Mouse (Mus musculus): ENCODE results near the gene Garem2. TPM values are rescaled to one million over a fixed set of nuclear protein-coding genes. Genes with fewer than 3 reads are reported as not detected.

The Garem2 gene
- polyA plus RNA-seq, 1 experiment = not detected

DNA sequence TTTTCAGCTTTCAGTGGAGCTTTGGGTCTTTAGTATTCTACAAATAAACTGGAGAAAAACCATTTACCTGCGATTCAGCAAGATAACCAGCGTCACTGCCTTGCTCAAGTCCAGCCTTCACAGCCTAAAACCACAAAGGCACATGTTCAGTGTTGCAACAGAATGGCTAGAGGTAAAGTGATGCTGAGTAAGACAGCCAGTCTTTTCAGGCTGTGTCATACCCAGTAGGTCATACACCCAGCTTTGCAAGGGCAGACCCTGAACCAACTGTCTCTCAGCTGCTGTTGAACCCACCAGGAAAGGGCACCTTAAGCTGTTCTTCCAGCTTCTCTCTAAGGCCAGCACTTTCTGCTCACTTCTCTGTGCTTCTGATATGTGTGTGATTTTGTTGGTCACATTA, 27.2 kb downstream of the Garem2 start:
- Histone ChIP-seq H3K4me1 (ENCODE audit: control insufficient read depth) (no peaks in the 10 kb centered on the region), H3K36me3 (ENCODE audit: control insufficient read depth) (peaks cover 93% of the 10 kb centered on the region), H3K27me3 (ENCODE audit: control insufficient read depth) (no peaks in the 10 kb centered on the region), H3K9me3 (ENCODE audit: control insufficient read depth, low read length) (no peaks in the 10 kb centered on the region), H3K4me3 (replicated peaks) (no peak overlapping the region)
- TF ChIP-seq GATA1 (IDR thresholded peaks at IDR 0.05; ENCODE audit: low read length) = no peak
- TF ChIP-seq TAL1 (IDR thresholded peaks at IDR 0.05; ENCODE audit: low read length) = no peak

DNA sequence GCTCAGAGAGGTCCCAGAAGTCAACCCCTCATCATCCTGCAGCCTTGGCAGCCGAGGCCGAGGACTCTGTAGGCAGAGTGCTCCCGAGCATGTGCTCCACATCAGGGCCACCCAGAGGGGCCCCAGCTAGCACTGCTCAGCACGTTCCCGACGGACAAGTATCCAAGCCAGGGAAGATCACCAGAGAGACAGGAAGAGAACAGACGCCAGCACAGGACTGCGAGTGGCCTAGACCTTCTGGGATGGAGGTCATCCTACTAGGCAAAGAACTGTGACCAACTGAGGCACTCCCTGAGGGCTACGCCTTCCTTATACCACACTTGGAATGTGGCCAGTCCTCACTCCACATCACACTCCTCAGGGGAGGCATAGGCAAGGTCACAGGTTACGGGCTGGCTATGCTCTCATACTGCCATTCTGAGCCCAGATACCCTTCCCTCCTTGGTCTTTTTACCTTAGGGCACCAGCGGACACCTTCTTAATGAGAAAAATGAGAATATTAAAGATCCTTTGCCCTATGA, 30.8 kb downstream of the Garem2 start:
- Histone ChIP-seq H3K4me3 (replicated peaks) (no peak overlapping the region), H3K4me1 (ENCODE audit: control insufficient read depth) (no peaks in the 10 kb centered on the region), H3K36me3 (ENCODE audit: control insufficient read depth) (peaks cover 92% of the 10 kb centered on the region), H3K27me3 (ENCODE audit: control insufficient read depth) (no peaks in the 10 kb centered on the region), H3K9me3 (ENCODE audit: control insufficient read depth, low read length) (no peaks in the 10 kb centered on the region)
- no peak for TF ChIP-seq TAL1 (IDR thresholded peaks at IDR 0.05; ENCODE audit: low read length)
- no peak for TF ChIP-seq GATA1 (IDR thresholded peaks at IDR 0.05; ENCODE audit: low read length)

DNA sequence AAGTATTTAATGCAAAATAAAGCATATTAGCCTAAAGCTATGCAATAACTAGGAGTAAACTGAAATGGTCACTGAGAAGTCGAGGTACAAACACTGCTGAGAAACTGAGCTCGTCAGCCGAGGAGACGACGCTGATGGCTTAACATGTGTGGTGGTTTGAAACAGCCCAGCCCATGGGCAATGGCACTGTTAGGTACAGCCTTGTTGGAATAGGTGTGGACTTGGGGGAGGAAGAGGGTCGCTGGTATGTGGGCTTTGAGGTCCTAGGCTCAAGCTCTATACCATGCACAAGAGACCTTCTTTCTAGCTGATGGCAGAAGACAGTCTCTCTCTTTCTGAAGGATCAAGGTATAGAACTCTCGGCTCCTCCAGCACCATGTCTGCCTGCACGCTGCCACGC, 32.3 kb downstream of the Garem2 start:
- H3K4me1 ChIP-seq (ENCODE audit: control insufficient read depth) = no peaks in the 10 kb centered on the region
- no peak overlapping the region for H3K4me3 ChIP-seq (replicated peaks)
- no peak for TF ChIP-seq TAL1 (IDR thresholded peaks at IDR 0.05; ENCODE audit: low read length)
- no peak for TF ChIP-seq GATA1 (IDR thresholded peaks at IDR 0.05; ENCODE audit: low read length)
- no peaks in the 10 kb centered on the region for H3K27me3 ChIP-seq (ENCODE audit: control insufficient read depth)
- H3K9me3 ChIP-seq (ENCODE audit: control insufficient read depth, low read length) = no peaks in the 10 kb centered on the region
- H3K36me3 ChIP-seq (ENCODE audit: control insufficient read depth) = peaks cover 94% of the 10 kb centered on the region

DNA sequence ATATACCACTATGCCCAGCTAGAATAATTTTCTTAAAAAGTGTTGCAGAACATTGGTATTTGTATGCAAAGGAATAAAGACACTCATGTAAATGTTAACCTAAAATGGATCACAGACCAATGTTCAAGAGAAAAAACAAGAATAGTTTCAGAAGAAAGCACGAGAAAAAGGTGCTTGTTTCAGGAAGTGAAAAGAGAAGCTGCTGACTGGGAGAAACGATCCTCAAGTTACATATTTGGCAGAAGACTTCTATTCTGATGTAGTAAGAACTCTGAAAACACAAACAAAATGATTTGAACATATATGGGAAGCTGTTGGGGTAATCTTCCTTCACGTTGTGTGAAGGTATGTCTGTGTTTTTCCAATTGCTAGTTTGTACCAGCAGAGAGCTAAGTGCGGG, 33.2 kb downstream of the Garem2 start:
- no peaks in the 10 kb centered on the region for H3K9me3 ChIP-seq (ENCODE audit: control insufficient read depth, low read length)
- peaks cover 94% of the 10 kb centered on the region for H3K36me3 ChIP-seq (ENCODE audit: control insufficient read depth)
- no peaks in the 10 kb centered on the region for H3K27me3 ChIP-seq (ENCODE audit: control insufficient read depth)
- H3K4me3 ChIP-seq (replicated peaks) = no peak overlapping the region
- no peaks in the 10 kb centered on the region for H3K4me1 ChIP-seq (ENCODE audit: control insufficient read depth)
- TF ChIP-seq GATA1 (IDR thresholded peaks at IDR 0.05; ENCODE audit: low read length) = no peak
- TF ChIP-seq TAL1 (IDR thresholded peaks at IDR 0.05; ENCODE audit: low read length) = no peak

DNA sequence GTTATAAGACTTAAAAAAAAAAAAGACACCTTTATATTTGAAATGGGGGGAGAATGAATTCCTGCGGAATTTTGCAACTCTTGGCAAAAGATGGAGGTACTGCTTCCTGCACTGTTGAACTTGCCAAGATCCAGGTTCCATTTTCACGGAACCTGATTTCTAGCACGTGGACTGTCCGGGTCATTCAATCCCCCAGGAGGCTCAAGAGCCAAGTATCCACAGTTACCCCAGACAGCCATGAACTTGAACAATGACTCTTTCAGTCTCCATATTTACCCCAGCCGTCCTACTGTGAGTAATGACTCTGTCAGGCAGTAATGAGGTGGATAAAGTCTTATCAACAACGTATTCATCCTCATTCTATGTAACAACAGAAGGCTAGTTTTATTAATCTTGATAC, 41.6 kb downstream of the Garem2 start:
- no peaks in the 10 kb centered on the region for H3K9me3 ChIP-seq (ENCODE audit: control insufficient read depth, low read length)
- H3K4me3 ChIP-seq (replicated peaks) = no peak overlapping the region
- H3K36me3 ChIP-seq (ENCODE audit: control insufficient read depth) = peaks cover 79% of the 10 kb centered on the region
- H3K4me1 ChIP-seq (ENCODE audit: control insufficient read depth) = peaks cover 6% of the 10 kb centered on the region
- no peak for TF ChIP-seq TAL1 (IDR thresholded peaks at IDR 0.05; ENCODE audit: low read length)
- no peak for TF ChIP-seq GATA1 (IDR thresholded peaks at IDR 0.05; ENCODE audit: low read length)
- H3K27me3 ChIP-seq (ENCODE audit: control insufficient read depth) = no peaks in the 10 kb centered on the region

DNA sequence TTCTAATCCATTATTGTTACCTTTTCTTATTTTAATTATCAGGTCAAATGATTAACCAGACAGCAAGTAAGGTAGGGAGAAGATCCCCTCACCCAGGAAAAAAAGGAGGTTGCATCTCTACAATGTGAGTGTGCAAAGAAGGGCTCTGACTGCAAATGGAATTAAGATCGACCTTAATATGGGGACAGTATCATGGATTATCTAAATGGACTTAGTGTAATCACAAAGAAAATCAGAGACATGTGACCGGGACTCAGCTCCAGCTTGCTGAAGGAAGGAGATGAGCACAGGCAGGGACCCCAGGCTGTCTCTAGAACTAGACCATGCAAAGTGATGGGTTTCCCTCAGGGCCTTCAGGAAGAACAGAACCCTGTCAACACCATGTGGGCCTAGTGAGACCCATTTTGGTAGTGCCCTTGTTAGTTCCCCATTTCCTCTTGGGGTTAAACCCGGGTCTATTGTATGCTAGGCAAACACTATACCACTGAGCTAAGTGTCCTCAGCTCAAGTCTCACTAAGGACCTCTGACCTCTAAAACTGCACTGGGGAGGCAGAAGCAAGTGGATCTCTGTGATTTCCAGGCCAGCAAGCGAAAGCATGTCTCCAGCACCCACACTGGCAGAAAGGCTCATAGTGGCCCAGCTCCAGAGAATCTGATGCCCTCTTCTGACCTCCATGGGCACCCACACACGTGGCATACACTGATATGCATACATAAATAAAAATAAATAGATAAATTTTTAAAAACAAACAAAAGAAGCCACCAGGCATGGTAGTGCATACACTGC, 43.4 kb downstream of the Garem2 start:
- Histone ChIP-seq H3K4me1 (ENCODE audit: control insufficient read depth) (peaks cover 12% of the 10 kb centered on the region), H3K36me3 (ENCODE audit: control insufficient read depth) (peaks cover 61% of the 10 kb centered on the region), H3K27me3 (ENCODE audit: control insufficient read depth) (no peaks in the 10 kb centered on the region), H3K4me3 (replicated peaks) (no peak overlapping the region), H3K9me3 (ENCODE audit: control insufficient read depth, low read length) (no peaks in the 10 kb centered on the region)
- TF ChIP-seq GATA1 (IDR thresholded peaks at IDR 0.05; ENCODE audit: low read length) (no peak), TAL1 (IDR thresholded peaks at IDR 0.05; ENCODE audit: low read length) (no peak)

DNA sequence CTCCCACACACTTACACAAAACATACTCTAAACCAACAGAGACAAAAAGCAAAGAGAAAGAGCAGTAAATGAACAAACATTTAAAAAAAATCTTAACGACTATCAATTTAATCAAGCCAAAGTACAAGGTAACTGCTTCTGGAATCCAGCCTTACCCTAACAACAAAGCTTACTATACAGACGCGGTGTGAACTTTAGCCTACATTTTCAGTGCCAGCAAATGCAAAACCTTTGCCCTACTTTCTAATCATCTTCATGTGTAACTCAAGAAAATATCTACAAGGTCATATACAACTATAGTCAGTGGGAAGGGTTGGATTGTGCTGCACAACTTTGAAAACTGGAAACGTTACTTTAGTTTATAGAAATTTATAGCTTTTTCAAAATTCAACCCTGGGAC, 47.0 kb downstream of the Garem2 start:
- no peak overlapping the region for H3K4me3 ChIP-seq (replicated peaks)
- no peaks in the 10 kb centered on the region for H3K27me3 ChIP-seq (ENCODE audit: control insufficient read depth)
- H3K9me3 ChIP-seq (ENCODE audit: control insufficient read depth, low read length) = no peaks in the 10 kb centered on the region
- H3K36me3 ChIP-seq (ENCODE audit: control insufficient read depth) = peaks cover 28% of the 10 kb centered on the region
- TF ChIP-seq TAL1 (IDR thresholded peaks at IDR 0.05; ENCODE audit: low read length) = no peak
- no peak for TF ChIP-seq GATA1 (IDR thresholded peaks at IDR 0.05; ENCODE audit: low read length)
- peaks cover 28% of the 10 kb centered on the region for H3K4me1 ChIP-seq (ENCODE audit: control insufficient read depth)

DNA sequence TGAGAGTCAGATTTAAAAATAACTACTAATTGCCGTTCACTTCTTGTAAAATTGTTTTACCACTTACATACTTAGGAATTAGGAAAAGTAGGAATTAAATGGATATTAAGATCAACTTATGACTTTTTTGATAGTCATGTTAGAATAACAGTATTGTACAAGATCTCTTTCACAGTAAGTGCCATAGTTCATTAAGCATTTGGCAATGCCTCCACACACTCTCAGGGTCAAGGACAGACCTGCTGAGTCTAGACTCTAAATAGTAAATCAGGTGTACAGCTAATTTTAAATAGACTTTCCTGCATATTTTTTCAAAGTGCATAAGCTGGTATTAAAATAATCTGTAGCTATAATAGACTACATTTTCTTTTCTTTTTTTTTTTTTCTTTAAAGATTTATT, 47.5 kb downstream of the Garem2 start:
- H3K4me1 ChIP-seq (ENCODE audit: control insufficient read depth) = peaks cover 31% of the 10 kb centered on the region
- TF ChIP-seq GATA1 (IDR thresholded peaks at IDR 0.05; ENCODE audit: low read length) (no peak), TAL1 (IDR thresholded peaks at IDR 0.05; ENCODE audit: low read length) (no peak)
- H3K27me3 ChIP-seq (ENCODE audit: control insufficient read depth) = no peaks in the 10 kb centered on the region
- no peak overlapping the region for H3K4me3 ChIP-seq (replicated peaks)
- peaks cover 24% of the 10 kb centered on the region for H3K36me3 ChIP-seq (ENCODE audit: control insufficient read depth)
- no peaks in the 10 kb centered on the region for H3K9me3 ChIP-seq (ENCODE audit: control insufficient read depth, low read length)

DNA sequence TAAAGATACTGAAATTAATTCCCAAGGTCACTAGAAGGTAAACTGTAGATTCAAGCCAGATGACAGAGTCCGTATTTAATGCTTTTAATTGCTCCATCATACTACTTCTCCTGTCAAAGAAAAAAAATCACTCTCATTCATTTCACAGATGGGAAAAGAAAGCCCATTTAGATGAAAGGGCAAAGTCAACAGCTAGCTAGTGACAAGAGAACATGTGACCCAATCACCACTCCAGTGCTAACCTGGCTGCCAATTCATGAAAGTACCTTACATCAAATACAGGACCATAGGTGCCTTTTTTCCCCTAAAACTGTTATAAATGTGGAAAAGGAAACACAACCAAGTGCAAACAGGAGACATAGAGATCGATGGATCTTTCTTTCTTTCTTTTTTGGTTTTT, 48.3 kb downstream of the Garem2 start:
- H3K9me3 ChIP-seq (ENCODE audit: control insufficient read depth, low read length) = no peaks in the 10 kb centered on the region
- H3K4me3 ChIP-seq (replicated peaks) = peak overlapping the region; percentile 19
- H3K4me1 ChIP-seq (ENCODE audit: control insufficient read depth) = peaks cover 31% of the 10 kb centered on the region
- H3K36me3 ChIP-seq (ENCODE audit: control insufficient read depth) = peaks cover 16% of the 10 kb centered on the region
- no peak for TF ChIP-seq GATA1 (IDR thresholded peaks at IDR 0.05; ENCODE audit: low read length)
- no peak for TF ChIP-seq TAL1 (IDR thresholded peaks at IDR 0.05; ENCODE audit: low read length)
- no peaks in the 10 kb centered on the region for H3K27me3 ChIP-seq (ENCODE audit: control insufficient read depth)
